Mouse (Mus musculus): ENCODE measurements around the gene Srm. TPM values are rescaled to one million over a fixed set of nuclear protein-coding genes. Genes with fewer than 3 reads are reported as not detected.

Gene Srm
- total RNA-seq, 2 experiments from 2014 or later: 15.9 to 20.9 TPM

- intact Hi-C loops (cut with DNase I; ENCODE audit: low total_unique reads): no loop called here
- no peak for DNase-seq
Observed at GRCm38 (mm10) chr4:148598826-148599225, 7.5 kb downstream of the Srm start.

- no peak for DNase-seq
- intact Hi-C loops (cut with DNase I; ENCODE audit: low total_unique reads): no loop called here
Observed at GRCm38 (mm10) chr4:148600316-148600715, 9.0 kb downstream of the Srm start.

- no peak for DNase-seq
- intact Hi-C loops (cut with DNase I; ENCODE audit: low total_unique reads): no loop called here
Observed at GRCm38 (mm10) chr4:148601871-148602270, 10.6 kb downstream of the Srm start.

- intact Hi-C loops (cut with DNase I; ENCODE audit: low total_unique reads): no loop called here
- no peak for DNase-seq
Observed at GRCm38 (mm10) chr4:148602357-148603120, 11.2 kb downstream of the Srm start, which contains the start of gene Masp2. Gene Masp2 (plus strand): TSS chr4:148602554.

- intact Hi-C loops (cut with DNase I; ENCODE audit: low total_unique reads): no loop called here
- no peak for DNase-seq
Observed at GRCm38 (mm10) chr4:148603376-148604139, 12.3 kb downstream of the Srm start.

GRCm38 (mm10) chr4:148604141-148604540, 12.8 kb downstream of the Srm start:
- no peak for DNase-seq
- intact Hi-C loops (cut with DNase I; ENCODE audit: low total_unique reads): no loop called here

GRCm38 (mm10) chr4:148604541-148605165, 13.3 kb downstream of the Srm start:
- intact Hi-C loops (cut with DNase I; ENCODE audit: low total_unique reads): no loop called here
- peak; percentile 59 for DNase-seq

- intact Hi-C loops (cut with DNase I; ENCODE audit: low total_unique reads): no loop called here
Observed at GRCm38 (mm10) chr4:148607758-148608157, 16.5 kb downstream of the Srm start.

GRCm38 (mm10) chr4:148609805-148610204, 18.5 kb downstream of the Srm start:
- intact Hi-C loops (cut with DNase I; ENCODE audit: low total_unique reads): no loop called here

More at GRCm38 (mm10) chr4:148607758-148608157, 16.5 kb downstream of the Srm start:
- peak; percentile 80 for DNase-seq

GRCm38 (mm10) chr4:148610631-148611364, 19.5 kb downstream of the Srm start:
- intact Hi-C loops (cut with DNase I; ENCODE audit: low total_unique reads): no loop called here
- DNase-seq: no peak

More at GRCm38 (mm10) chr4:148609805-148610204, 18.5 kb downstream of the Srm start:
- DNase-seq: no peak

GRCm38 (mm10) chr4:148612557-148612956, 21.3 kb downstream of the Srm start:
- no peak for DNase-seq
- intact Hi-C loops (cut with DNase I; ENCODE audit: low total_unique reads): no loop called here

- no peak for DNase-seq
- intact Hi-C loops (cut with DNase I; ENCODE audit: low total_unique reads): no loop called here
Observed at GRCm38 (mm10) chr4:148613738-148614137, 22.4 kb downstream of the Srm start.

- DNase-seq: no peak
- intact Hi-C loops (cut with DNase I; ENCODE audit: low total_unique reads): no loop called here
Observed at GRCm38 (mm10) chr4:148619805-148620204, 28.5 kb downstream of the Srm start.

- DNase-seq: no peak
- intact Hi-C loops (cut with DNase I; ENCODE audit: low total_unique reads): no loop called here
Observed at GRCm38 (mm10) chr4:148620718-148621117, 29.4 kb downstream of the Srm start.

- intact Hi-C loops (cut with DNase I; ENCODE audit: low total_unique reads): no loop called here
- DNase-seq: no peak
Observed at GRCm38 (mm10) chr4:148622485-148622884, 31.2 kb downstream of the Srm start.

GRCm38 (mm10) chr4:148623609-148624008, 32.3 kb downstream of the Srm start:
- intact Hi-C loops (cut with DNase I; ENCODE audit: low total_unique reads): no loop called here
- no peak for DNase-seq

- intact Hi-C loops (cut with DNase I; ENCODE audit: low total_unique reads): no loop called here
- DNase-seq: no peak
Observed at GRCm38 (mm10) chr4:148625010-148625409, 33.7 kb downstream of the Srm start.

- intact Hi-C loops (cut with DNase I; ENCODE audit: low total_unique reads): no loop called here
- peak; percentile 34 for DNase-seq
Observed at GRCm38 (mm10) chr4:148625756-148626622, 34.7 kb downstream of the Srm start.

Measured in gastrocnemius, postnatal 14 days (tissue).